Mouse (Mus musculus) CH12.LX (cell line): Measurements from ENCODE around the gene Rfx4.

Source experiments
- BHLHE40 ChIP-seq: IDR thresholded peaks from 2 replicates; pipeline ENCODE4 v1.6.1; 2011; ENCODE audit warnings: mild to moderate bottlenecking, low read depth, low read length, improper control_type of control experiment
- CTCF ChIP-seq, 2 experiments: IDR thresholded peaks in 1 of 2; conservative IDR thresholded peaks in 1 of 2; 2 replicates each; pipeline ENCODE4 v1.5.1; 2011 to 2012; ENCODE audit warnings: low read depth in 2 of 2, low read length in 2 of 2, improper control_type of control experiment in 1 of 2, inconsistent platforms in 1 of 2, mild to moderate bottlenecking in 1 of 2, moderate library complexity in 1 of 2
- EP300 ChIP-seq: IDR thresholded peaks from 2 replicates; pipeline ENCODE4 v1.6.1; 2011; ENCODE audit warnings: low read length, improper control_type of control experiment
- JUN ChIP-seq: IDR thresholded peaks from 2 replicates; pipeline ENCODE4 v1.6.1; 2011; ENCODE audit warnings: low read depth, mild to moderate bottlenecking, low read length, improper control_type of control experiment, moderate library complexity; ENCODE audit not compliant: insufficient read depth
- MXI1 ChIP-seq: IDR thresholded peaks from 2 replicates; pipeline ENCODE4 v1.6.1; 2011; ENCODE audit warnings: mild to moderate bottlenecking, low read depth, low read length, improper control_type of control experiment
- MYC ChIP-seq: IDR thresholded peaks from 2 replicates; pipeline ENCODE4 v1.6.1; 2011; ENCODE audit warnings: low read depth, mild to moderate bottlenecking, improper control_type of control experiment, low read length
- POLR2A ChIP-seq: IDR thresholded peaks from 2 replicates; pipeline ENCODE4 v1.6.1; 2011; ENCODE audit warnings: low read depth, mild to moderate bottlenecking, improper control_type of control experiment, low read length
- TCF12 ChIP-seq: IDR thresholded peaks from 2 replicates; pipeline ENCODE4 v1.6.1; 2014; ENCODE audit warnings: low read depth, mild to moderate bottlenecking, inconsistent platforms, low read length, improper control_type of control experiment
- UBTF ChIP-seq: IDR thresholded peaks from 2 replicates; pipeline ENCODE4 v1.6.1; 2012; ENCODE audit warnings: low read depth, mild to moderate bottlenecking, inconsistent platforms, low read length, improper control_type of control experiment, moderate library complexity
- ZMIZ1 ChIP-seq: IDR thresholded peaks from 2 replicates; pipeline ENCODE4 v1.6.1; 2012; ENCODE audit warnings: low read depth, mild to moderate bottlenecking, inconsistent platforms, low read length, improper control_type of control experiment
- ZNF384 ChIP-seq: IDR thresholded peaks from 2 replicates; pipeline ENCODE4 v1.6.1; 2012; ENCODE audit warnings: low read depth, low read length, improper control_type of control experiment, inconsistent platforms

- no peak for TF ChIP-seq CTCF (conservative IDR thresholded peaks at IDR 0.05 in 1 of 2, IDR thresholded peaks at IDR 0.05 in 1 of 2; ENCODE audit: low read depth in 2 of 2, low read length in 2 of 2)
- TF ChIP-seq MXI1: no peak
- TF ChIP-seq POLR2A: no peak
- TF ChIP-seq TCF12: no peak
- TF ChIP-seq MYC: no peak
- TF ChIP-seq EP300: no peak
- no peak for TF ChIP-seq JUN
- TF ChIP-seq UBTF: no peak
- no peak for TF ChIP-seq ZNF384
- no peak for TF ChIP-seq ZMIZ1
- TF ChIP-seq BHLHE40: no peak
Observed at GRCm38 (mm10) chr10:84903307-84903706, 147.4 kb downstream of the Rfx4 start.
